Mouse (Mus musculus): Measurements from ENCODE around the gene Anks6.
"Not testable (repeated sequence)": the region's sequence is repeated elsewhere in the genome, so short reads cannot be mapped to it uniquely, and the experiment has no call there.

Gene Anks6

DNA sequence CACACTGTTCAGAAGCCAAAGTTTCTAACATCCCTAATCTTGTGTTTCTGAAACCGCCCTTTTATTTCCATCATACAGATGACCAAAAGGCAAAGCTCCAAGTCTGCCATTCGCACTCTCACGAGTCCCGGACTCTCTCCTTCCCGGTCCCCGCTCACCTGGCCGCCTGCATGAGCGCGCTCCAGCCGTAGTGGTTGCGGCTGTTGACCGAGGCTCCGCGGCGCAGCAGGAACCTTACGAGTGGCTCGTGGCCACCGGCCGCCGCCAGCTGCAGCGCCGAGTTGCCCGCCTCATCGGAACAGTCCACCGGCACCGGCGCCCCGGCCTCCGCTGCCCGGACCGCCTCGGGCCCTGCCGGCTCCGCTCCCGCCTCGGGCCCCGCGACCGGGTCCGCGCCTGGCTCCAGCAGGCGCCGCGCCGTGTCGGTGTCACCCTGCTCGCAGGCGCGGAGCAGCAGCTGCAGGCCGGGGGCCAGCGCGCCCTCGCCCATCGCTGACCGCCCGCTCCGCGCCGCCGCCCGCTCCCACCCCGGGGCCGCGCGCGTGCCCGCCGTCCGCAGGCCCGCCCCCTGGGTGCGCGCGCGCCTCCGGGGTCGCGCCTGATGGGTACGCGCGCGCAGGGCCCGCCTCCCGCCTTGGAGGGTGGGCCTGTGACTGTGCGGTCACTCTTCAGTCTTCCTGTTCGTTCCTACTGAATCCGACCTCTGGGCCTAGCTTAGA, at the start of gene Anks6:
TSS of gene Anks6 (minus strand) at position 637 of the 719 bp plus-strand sequence.
- DNase-seq (ENCODE audit: low spot score in 2 of 2) = peak in 1 of 2 experiments; percentile 17

DNA sequence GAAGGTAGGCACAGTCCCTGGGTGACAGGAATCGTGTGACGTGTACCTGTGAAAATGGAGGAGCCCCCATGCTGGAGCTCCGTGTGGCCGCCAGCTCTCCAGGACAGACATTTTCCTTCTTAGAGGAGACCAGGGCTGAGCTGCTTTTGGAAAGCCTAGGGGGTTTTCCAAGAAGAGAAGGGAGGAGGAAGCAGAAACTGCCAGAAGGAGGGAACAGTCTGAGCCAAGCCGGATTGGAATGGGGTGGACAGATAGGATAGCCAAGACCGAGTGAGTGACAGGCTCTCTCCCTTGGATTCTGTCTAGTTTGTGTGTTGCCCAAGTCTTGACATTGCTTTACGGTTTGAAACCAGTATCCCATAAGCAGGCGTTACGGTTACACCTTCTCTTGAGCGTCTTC, 46.3 kb upstream of the Anks6 start:
- no peak for DNase-seq (ENCODE audit: low spot score in 2 of 2)

DNA sequence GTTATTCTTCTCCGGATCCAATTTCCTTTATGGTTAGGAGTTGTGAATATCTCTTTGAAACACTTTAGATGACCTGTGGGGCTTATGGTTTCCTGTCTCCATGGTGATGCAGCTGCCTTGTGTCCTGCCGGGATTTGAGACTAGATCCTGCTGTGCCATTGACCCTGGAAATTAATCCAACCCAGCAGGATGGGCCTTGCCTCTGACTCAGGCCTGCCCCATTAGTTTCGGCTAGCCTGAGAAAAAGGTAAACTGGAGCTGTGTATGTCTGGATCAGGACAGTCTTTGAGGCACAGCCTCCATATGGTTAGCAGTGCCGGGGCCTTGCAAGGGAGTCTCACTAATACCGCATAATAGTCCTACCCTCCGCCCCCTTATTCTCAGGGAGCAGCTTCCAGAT, 36.4 kb upstream of the Anks6 start:
- no peak for DNase-seq (ENCODE audit: low spot score in 2 of 2)

DNA sequence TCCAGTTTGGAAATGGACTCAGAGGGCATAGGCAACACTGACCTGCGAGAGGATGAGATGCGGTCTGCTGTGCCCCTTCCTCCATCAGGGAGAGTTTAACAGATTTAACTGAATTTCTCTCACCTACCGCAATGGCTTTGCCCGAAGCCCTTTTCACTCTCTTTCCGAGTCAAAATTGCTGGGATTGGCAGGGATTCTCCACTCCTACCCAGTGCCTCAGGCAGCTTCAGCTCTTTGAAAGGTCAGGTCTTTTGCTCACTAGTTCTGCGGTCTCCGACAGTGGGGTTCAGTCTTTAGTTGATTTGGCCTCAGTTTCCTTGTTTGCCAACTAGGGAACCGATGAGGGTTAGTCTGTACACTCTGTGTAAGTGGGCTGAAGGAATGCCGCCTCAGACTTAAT, 35.9 kb upstream of the Anks6 start:
- no peak for DNase-seq (ENCODE audit: low spot score in 2 of 2)

- DNase-seq (ENCODE audit: low spot score in 2 of 2) = no peak
Observed at GRCm38 (mm10) chr4:47092387-47093021, 35.3 kb upstream of the Anks6 start.

DNA sequence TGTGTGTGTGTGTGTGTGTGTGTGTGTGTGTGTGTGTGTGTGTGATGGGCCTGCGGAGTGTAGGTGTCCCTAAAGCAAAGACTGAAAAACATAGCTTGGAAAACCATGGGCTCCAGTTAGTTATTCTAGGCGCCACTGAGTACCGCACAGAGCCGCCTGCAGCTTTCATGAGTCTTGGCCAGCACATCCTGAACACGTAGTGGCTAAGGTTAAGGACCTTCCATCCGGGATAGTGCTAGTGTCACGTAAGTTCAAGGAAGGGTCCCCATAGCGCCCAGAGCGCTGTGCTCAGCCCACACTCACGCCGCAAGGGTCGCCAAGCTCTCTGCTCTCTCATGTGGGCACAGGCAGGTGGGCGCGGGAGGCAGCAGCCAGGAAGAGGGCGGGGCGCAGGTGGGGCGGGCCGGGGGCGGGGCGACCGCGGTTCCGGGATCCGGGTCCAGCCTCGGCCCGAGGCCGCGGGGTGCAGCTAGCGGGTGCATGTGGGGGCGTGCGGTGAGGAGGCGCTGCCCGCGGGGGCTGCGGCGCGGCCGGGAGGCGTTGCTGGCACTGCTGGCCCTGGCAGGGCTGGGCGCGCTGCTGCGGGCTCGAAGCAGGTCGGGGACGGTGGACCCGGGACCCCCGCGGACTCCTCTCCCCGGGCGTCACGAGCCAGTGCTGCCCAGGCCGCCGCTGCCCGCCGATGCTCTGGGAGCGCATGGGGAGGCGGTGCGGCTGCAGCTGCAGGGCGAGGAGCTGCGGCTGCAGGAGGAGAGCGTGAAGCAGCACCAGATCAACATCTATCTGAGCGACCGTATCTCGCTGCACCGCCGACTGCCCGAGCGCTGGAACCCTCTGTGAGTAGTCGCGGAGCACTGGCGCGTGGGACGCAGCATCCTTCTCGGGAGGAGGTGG, 34.5 kb upstream of the Anks6 start, which contains the start of gene Galnt12:
TSS of gene Galnt12 (plus strand) at position 417 of the 894 bp plus-strand sequence.
- DNase-seq (ENCODE audit: low spot score in 2 of 2) = peak; percentile 29 to 38

DNA sequence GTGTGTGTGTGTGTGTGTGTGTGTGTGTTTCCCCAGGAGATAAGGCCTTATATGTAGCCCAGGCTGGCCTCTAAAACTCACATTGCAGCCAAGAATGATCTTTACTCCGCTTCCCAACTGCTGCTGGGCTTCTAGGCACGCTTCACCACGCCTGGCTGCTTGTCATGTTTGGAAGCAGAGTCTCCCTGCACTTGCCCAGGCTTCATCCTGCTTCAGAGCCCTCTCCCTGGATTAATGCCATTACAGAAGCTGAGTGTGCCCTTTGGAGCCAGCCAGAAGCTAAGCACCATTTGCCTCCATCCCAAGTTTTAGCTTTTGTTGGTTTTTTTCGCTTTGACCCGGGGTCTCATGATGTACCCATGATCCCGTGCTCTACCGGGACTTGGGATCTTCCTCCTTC, 31.4 kb upstream of the Anks6 start:
- DNase-seq (ENCODE audit: low spot score in 2 of 2) = no peak

GRCm38 (mm10) chr4:47083824-47084223, 26.6 kb upstream of the Anks6 start:
- no peak for DNase-seq (ENCODE audit: low spot score in 2 of 2)

GRCm38 (mm10) chr4:47080647-47081010, 23.4 kb upstream of the Anks6 start:
- DNase-seq (ENCODE audit: low spot score in 2 of 2) = no peak

- DNase-seq (ENCODE audit: low spot score in 2 of 2) = no peak
Observed at GRCm38 (mm10) chr4:47079997-47080646, 22.9 kb upstream of the Anks6 start.

- no peak for DNase-seq (ENCODE audit: low spot score in 2 of 2)
Observed at GRCm38 (mm10) chr4:47075054-47075453, 17.8 kb upstream of the Anks6 start.

DNA sequence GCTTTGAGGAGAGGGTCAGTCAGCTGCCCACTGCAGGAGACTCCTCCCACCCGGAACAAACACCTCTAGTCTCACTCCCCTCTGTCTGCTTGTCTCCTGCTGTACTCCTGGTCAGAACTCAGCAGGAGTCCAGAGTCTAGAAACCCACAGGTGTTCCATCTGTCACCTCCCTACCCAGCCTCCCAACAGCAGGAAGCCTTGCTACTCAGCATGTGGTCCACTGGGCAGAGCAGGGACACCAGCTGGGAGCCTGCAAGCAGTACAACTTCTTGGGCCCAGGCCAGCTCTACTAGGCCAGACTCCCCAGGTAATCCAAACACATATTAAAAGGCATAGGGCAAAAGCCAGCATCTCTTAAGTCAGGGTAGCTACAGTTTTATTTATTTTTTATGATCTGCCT, 3.7 kb upstream of the Anks6 start:
- DNase-seq (ENCODE audit: low spot score in 2 of 2) = no peak

DNA sequence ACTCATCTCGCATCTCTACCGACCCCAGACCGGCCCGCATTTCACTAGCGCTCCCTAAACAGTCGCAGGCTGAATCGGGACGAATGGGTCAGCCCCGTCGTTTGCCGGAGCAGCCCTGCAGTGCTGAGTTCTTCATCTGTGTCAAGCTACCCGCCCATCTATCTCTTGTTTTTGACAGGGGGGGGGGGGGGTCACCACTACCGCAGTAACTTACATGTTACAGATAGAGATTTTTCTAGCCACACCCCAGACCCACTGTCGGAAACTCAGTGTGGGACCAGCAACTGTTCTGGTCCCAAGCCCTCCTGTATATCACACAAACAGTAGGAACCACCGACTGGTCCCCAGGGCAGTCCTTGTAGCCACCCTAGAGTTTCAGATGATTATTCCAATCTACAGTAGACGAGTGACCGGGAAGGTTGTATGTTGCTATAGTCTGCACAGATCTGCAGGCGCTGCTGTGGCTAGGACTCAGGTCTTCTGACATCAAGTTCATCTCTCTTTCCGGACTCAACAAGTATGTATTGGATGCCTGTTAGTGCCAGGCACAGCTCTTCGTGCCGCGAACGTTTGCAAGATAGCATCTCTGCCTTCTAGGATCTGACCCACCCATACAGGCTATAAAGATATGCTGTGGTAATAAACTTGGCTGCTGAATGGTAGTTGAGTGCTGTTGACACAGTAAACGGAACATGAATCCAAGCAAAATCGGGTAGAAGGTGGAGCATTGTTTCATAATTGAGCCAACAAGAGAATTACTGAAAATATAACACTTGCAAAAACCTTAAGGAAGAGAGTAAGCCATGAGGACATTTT, 491 bp upstream of the Anks6 start:
- DNase-seq (ENCODE audit: low spot score in 2 of 2) = no peak

GRCm38 (mm10) chr4:47055570-47056080, 1.6 kb downstream of the Anks6 start:
- no peak for DNase-seq (ENCODE audit: low spot score in 2 of 2)

DNA sequence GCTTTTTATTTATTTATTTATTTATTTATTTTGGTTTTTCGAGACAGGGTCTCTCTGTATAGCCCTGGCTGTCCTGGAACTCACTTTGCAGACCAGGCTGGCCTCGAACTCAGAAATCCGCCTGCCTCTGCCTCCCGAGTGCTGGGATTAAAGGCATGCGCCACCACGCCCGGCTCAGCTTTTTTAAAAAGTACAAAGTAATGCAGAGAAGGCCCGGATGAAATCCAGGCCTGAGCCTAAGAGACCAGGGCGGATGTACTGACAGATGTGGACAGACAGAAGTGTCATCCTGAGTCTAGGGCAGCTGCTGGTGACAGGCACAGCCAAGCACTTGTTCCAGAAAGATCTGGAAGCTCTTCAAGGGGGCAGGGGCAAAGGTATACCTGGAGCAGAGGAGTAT, 2.1 kb downstream of the Anks6 start:
- DNase-seq (ENCODE audit: low spot score in 2 of 2) = not testable (repeated sequence)

- DNase-seq (ENCODE audit: low spot score in 2 of 2) = no peak
Observed at GRCm38 (mm10) chr4:47051905-47052304, 5.3 kb downstream of the Anks6 start.

DNA sequence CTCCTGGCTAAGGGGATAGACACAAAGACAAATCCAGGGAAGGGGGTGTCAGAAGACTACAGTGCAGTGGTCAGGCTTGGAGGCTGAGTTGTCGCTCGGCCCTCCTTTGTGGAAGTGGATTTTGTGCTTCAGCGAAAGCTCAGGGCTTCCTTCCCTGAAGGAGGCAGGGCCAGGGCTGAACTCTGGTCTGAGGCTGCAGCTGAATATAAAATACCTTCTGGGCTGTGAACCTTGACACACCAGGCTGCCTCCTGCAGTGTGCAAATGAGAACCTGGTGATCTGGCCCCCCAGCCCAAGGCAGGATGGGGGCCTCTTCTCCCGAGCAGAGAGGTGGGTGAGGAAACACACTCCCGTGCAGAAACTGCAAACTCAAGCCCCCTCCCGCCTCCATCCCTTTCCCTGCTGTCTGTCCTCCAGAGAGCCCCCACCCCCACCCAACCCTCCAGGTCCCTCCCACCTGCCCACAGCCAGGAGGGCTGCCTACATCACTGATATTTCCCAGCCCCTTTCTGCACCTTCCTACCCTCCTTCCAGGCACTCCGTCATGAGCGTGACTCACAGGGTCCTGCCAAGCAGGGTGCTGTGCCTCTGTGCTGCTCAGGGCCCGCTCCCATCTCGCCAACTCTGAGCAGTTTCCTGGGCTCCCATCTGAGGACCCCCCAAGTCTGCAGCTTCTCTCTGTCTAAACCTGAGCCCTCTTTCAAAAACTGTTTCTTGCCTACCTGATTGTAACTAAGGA, 6.4 kb downstream of the Anks6 start:
- no peak for DNase-seq (ENCODE audit: low spot score in 2 of 2)

DNA sequence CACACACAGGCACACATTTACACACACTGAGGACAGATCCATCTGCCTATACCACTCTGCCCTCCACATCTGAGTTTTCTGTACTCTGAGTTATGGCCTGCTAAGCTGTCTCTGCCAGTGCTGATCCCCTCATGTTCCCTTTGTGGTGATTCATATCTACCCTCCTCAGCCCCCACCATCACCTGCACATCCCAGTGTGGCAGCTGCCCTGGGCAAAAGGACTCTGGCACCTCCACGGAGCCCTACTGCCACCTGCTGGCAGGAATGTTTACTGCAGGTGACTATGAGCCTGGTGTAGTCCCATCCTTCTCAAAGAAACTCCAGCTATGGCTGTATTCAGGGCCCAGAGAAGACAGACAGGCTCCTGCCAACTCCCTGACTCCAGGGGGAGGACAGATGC, 7.1 kb downstream of the Anks6 start:
- peak; percentile 29 to 41 for DNase-seq (ENCODE audit: low spot score in 2 of 2)

- DNase-seq (ENCODE audit: low spot score in 2 of 2) = no peak
Observed at GRCm38 (mm10) chr4:47049216-47049615, 8.0 kb downstream of the Anks6 start.

DNA sequence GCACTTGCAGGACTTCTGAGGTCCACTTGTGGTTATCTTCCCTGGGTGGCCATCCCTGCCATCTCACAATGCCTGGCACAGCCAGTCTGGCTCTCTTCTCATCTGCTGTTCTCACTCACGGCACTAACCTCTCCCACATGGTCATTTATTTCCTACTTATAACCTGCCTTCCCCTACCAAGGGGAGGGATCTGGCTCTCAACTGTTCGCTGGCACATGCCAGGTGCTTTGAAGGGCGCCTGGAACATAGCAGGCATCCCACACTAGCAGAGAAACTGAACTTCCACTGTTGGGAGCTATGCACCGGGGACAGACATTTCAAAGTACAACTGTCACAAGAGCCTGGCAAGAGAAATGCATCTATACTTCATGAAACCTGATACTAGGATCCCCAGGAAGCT, 9.5 kb downstream of the Anks6 start:
- no peak for DNase-seq (ENCODE audit: low spot score in 2 of 2)
